Mouse (Mus musculus): ENCODE results near the gene Mef2a. TPM values are rescaled to one million over a fixed set of nuclear protein-coding genes. Genes with fewer than 3 reads are reported as not detected.

Gene Mef2a
- total RNA-seq, 1 experiment from 2014 or later: 57.1 TPM

- no peak for DNase-seq
Observed at GRCm38 (mm10) chr7:67245255-67245654, 127.4 kb downstream of the Mef2a start.

- no peak for DNase-seq
Observed at GRCm38 (mm10) chr7:67243894-67244282, 128.8 kb downstream of the Mef2a start.

- no peak for DNase-seq
Observed at GRCm38 (mm10) chr7:67243121-67243893, 129.4 kb downstream of the Mef2a start.

GRCm38 (mm10) chr7:67241969-67242368 is 130.7 kb downstream of the Mef2a start:
- DNase-seq: no peak

- DNase-seq: no peak
Observed at GRCm38 (mm10) chr7:67237752-67238151, 134.9 kb downstream of the Mef2a start.

- DNase-seq: no peak
Observed at GRCm38 (mm10) chr7:67236351-67236750, 136.3 kb downstream of the Mef2a start.

GRCm38 (mm10) chr7:67234797-67235196 is 137.9 kb downstream of the Mef2a start:
- no peak for DNase-seq

GRCm38 (mm10) chr7:67232504-67232903 is 140.2 kb downstream of the Mef2a start:
- no peak for DNase-seq

- DNase-seq: no peak
Observed at GRCm38 (mm10) chr7:67230640-67231140, 142.0 kb downstream of the Mef2a start.

- DNase-seq: no peak
Observed at GRCm38 (mm10) chr7:67230221-67230620, 142.4 kb downstream of the Mef2a start.

GRCm38 (mm10) chr7:67229701-67230100 is 143.0 kb downstream of the Mef2a start:
- DNase-seq: no peak

GRCm38 (mm10) chr7:67228891-67229602 is 143.6 kb downstream of the Mef2a start:
- DNase-seq: peak; percentile 69

GRCm38 (mm10) chr7:67228390-67228789 is 144.3 kb downstream of the Mef2a start:
- no peak for DNase-seq

- no peak for DNase-seq
Observed at GRCm38 (mm10) chr7:67227538-67227937, 145.1 kb downstream of the Mef2a start.

GRCm38 (mm10) chr7:67225943-67226625 is 146.6 kb downstream of the Mef2a start:
- DNase-seq: no peak

- peak; percentile 98 for DNase-seq
Observed at GRCm38 (mm10) chr7:67222220-67222862, 150.3 kb downstream of the Mef2a start, which contains the start of gene Lysmd4. Gene Lysmd4 (plus strand): TSS chr7:67222544.

GRCm38 (mm10) chr7:67217025-67217424 is 155.6 kb downstream of the Mef2a start:
- DNase-seq: peak; percentile 79

GRCm38 (mm10) chr7:67216351-67216750 is 156.3 kb downstream of the Mef2a start:
- peak; percentile 19 for DNase-seq

GRCm38 (mm10) chr7:67213589-67213988 is 159.1 kb downstream of the Mef2a start:
- DNase-seq: no peak

- no peak for DNase-seq
Observed at GRCm38 (mm10) chr7:67211971-67212370, 160.7 kb downstream of the Mef2a start.

GRCm38 (mm10) chr7:67211341-67211740 is 161.3 kb downstream of the Mef2a start:
- no peak for DNase-seq
